Mouse (Mus musculus) heart, embryonic 16.5 days (tissue): ENCODE measurements around the gene Atf7. TPM values are rescaled to one million over a fixed set of nuclear protein-coding genes. Genes with fewer than 3 reads are reported as not detected.
A peak's percentile ranks its signal among the peaks of the same experiment; 100 is the strongest.

Source experiments
- ATAC-seq: fragments of 200-750 bp; cut with Nextera tagmentation; replicated peaks from 2 replicates; pipeline ENCODE4 v1.8.0; 2017; ENCODE audit warnings: moderate number of reproducible peaks; ENCODE audit not compliant: insufficient read depth, low FRiP score; ENCODE audit errors: extremely low read depth
- H3K27ac ChIP-seq: fragments of 300-500 bp; sonication (generic); 2 replicates; pipeline ENCODE4 v1.5.1; 2014; ENCODE audit warnings: mild to moderate bottlenecking, low read length, control low read depth, moderate library complexity
- H3K27me3 ChIP-seq: fragments of 300-500 bp; sonication (generic); 2 replicates; pipeline ENCODE4 v1.6.1; 2014; ENCODE audit warnings: low read length, mixed read lengths; ENCODE audit not compliant: control insufficient read depth, insufficient read depth
- H3K36me3 ChIP-seq: fragments of 300-500 bp; sonication (generic); 2 replicates; pipeline ENCODE4 v1.6.1; 2014; ENCODE audit not compliant: control insufficient read depth, insufficient read depth
- H3K4me1 ChIP-seq: fragments of 300-500 bp; sonication (generic); 2 replicates; pipeline ENCODE4 v1.6.1; 2014; ENCODE audit warnings: low read length, mixed read lengths; ENCODE audit not compliant: control insufficient read depth, insufficient read depth
- H3K4me2 ChIP-seq: fragments of 300-500 bp; sonication (generic); 2 replicates; pipeline ENCODE4 v1.6.1; 2014; ENCODE audit warnings: low read depth, mild to moderate bottlenecking, control low read depth, low read length
- H3K4me3 ChIP-seq: fragments of 300-500 bp; sonication (generic); 2 replicates; pipeline ENCODE4 v1.5.1; 2014; ENCODE audit warnings: mild to moderate bottlenecking, control low read depth, low read length
- H3K9ac ChIP-seq: fragments of 300-500 bp; sonication (generic); 2 replicates; pipeline ENCODE4 v1.6.1; 2014; ENCODE audit warnings: low read length, control low read depth
- H3K9me3 ChIP-seq: fragments of 300-500 bp; sonication (generic); replicated peaks from 2 replicates; pipeline ENCODE4 v1.6.1; 2016; ENCODE audit warnings: low read length; ENCODE audit not compliant: control insufficient read depth
- WGBS: fragments of 180-500 bp; shearing (Covaris S2); extraction: QIAGEN DNeasy Blood & Tissue Kit; methylation state at CpG from one replicate; pipeline ENCODE4 v1.1.7; 2014; 5-methylcytosine and 5-hydroxymethylcytosine counted together
- polyA plus RNA-seq: library from polyadenylated mRNA; unstranded; fragments of >200 nt; fragmentation: Nextera tagmentation; extraction: Ambion mirVana; gene quantifications from 2 replicates; pipeline ENCODE4 v1.2.1, GENCODE M21; 2015

Gene Atf7
- polyA plus RNA-seq, 1 experiment from 2014 or later: 27.7 TPM

DNA sequence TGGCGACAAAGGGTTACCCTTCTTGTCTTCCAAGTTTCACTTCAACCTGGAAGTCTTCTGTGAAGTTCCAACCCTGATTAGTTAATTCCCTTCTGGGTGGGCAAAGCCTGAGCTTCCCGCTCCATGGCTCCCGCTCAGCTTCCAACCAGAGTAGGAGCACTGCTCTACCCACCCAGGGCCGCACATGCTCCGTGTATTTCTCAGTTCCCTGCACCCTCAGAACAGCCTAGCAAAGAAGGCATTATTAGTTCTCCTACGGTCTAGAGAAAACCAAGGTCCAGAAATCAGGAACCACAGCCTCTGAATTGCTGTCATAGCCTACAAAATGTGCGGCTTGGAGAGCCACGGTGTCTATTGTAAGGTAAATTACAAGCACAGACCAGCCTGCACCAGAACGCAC, 115.2 kb downstream of the Atf7 start:
- Histone ChIP-seq H3K4me1 (peaks cover 22% of the 10 kb centered on the region), H3K27me3 (no peaks in the 10 kb centered on the region), H3K4me2 (peak overlapping the region; percentile 81), H3K9me3 (no peaks in the 10 kb centered on the region), H3K9ac (peak overlapping the region; percentile 72), H3K27ac (peak overlapping the region; percentile 84), H3K4me3 (peak overlapping the region; percentile 60), H3K36me3 (no peaks in the 10 kb centered on the region)
- ATAC-seq: peak; percentile 39; the same call in 1 of the 2 replicates
- WGBS: 6% methylated on average over 9 of the region's 9 CpGs

DNA sequence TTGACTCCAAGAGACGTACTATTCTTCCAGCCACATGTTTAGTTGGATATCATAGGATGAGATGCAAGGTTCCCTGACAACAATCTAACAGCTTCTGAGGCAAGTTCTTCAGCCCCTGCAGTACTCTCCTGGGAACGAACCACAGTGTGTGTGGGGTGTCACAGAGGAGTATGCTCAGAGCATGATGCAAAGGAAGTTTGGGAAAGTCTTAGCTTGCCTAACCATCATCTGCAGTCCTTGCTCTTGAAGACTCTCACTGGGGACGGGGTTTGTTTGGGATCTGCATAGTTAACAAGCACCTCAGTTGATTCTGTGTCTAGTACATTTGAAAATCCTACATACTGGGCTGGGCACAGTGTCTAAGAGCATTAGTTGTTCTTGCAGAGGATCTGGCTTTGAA, 116.9 kb downstream of the Atf7 start:
- H3K4me2 ChIP-seq: no peak overlapping the region
- H3K4me1 ChIP-seq: peaks cover 22% of the 10 kb centered on the region
- 82% methylated on average over 3 of the region's 3 CpGs for WGBS

DNA sequence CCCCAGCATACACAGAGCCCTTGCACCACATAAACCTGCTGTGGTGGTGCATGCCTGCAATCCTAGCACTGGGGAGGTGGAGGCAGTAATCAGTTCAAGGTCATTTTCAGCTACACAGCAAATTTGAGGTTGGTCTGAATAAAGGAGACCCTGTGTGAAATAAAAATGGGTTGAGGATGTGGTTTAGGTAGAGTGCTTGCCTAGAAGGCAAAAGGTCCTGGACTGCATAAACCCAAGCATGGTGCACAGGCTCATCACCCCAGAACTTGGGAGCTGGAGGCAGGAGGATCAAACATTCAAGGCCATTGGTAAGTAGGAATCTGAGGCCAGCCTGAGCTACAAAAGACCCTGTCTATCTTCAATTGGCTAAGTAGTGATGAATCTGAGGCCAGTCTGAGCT, 117.7 kb downstream of the Atf7 start:
- Histone ChIP-seq H3K4me2 (no peak overlapping the region), H3K27ac (no peak overlapping the region), H3K9ac (no peak overlapping the region), H3K4me1 (peaks cover 22% of the 10 kb centered on the region), H3K4me3 (no peak overlapping the region), H3K36me3 (peaks cover 18% of the 10 kb centered on the region), H3K27me3 (no peaks in the 10 kb centered on the region), H3K9me3 (no peaks in the 10 kb centered on the region)
- ATAC-seq: no peak

More for the DNA sequence above, 116.9 kb downstream of the Atf7 start:
- ATAC-seq: no peak
- Histone ChIP-seq H3K9me3 (no peaks in the 10 kb centered on the region), H3K27ac (no peak overlapping the region), H3K27me3 (no peaks in the 10 kb centered on the region), H3K9ac (no peak overlapping the region), H3K4me3 (no peak overlapping the region), H3K36me3 (peaks cover 14% of the 10 kb centered on the region)

DNA sequence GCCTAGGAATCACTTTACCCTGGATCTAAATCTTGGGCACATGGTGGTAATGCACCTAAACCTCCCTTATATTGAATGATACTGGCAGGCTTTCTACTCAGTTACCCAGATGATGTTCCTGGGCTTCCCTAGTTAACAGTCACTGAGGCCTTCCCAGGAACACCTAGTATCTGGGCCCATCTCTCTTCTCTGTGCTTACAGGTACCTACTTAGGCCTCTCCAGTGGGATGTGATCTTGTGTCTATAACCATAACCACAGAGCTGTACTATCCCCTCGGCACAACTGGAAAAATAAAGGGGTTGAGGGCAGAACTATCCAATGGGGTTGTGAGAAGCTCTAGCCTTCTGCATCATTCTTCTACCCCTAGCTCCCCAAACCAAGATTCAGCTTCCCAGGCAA, 118.4 kb downstream of the Atf7 start:
- no peaks in the 10 kb centered on the region for H3K9me3 ChIP-seq
- WGBS: 79% methylated on average over 1 of the region's 1 CpGs
- peaks cover 21% of the 10 kb centered on the region for H3K4me1 ChIP-seq
- no peak overlapping the region for H3K4me3 ChIP-seq
- no peak overlapping the region for H3K4me2 ChIP-seq
- no peaks in the 10 kb centered on the region for H3K27me3 ChIP-seq
- no peak overlapping the region for H3K9ac ChIP-seq
- H3K36me3 ChIP-seq: peaks cover 23% of the 10 kb centered on the region
- no peak overlapping the region for H3K27ac ChIP-seq
- ATAC-seq: no peak

DNA sequence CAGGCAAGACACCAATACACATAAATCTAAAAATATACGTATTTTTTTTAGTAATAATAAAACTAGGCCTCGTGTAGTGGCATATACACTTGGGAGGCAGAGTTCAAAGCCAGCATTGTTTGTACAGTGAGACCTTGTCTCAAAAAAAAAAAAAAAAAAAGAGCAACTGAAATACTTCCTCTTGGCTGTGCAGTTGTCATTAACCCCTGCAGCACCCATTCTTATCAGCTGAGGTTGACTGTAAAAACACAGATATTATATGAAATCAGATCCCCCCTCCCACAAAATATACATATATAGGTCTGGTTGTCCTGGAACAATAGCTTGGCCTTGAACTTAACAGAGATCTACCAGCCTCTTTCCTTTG, 118.8 kb downstream of the Atf7 start:
- H3K4me2 ChIP-seq: no peak overlapping the region
- WGBS: 36% methylated on average over 2 of the region's 2 CpGs
- H3K4me3 ChIP-seq: no peak overlapping the region
- no peak for ATAC-seq
- no peak overlapping the region for H3K9ac ChIP-seq
- H3K27me3 ChIP-seq: no peaks in the 10 kb centered on the region
- H3K9me3 ChIP-seq: no peaks in the 10 kb centered on the region
- no peak overlapping the region for H3K27ac ChIP-seq
- H3K4me1 ChIP-seq: peaks cover 20% of the 10 kb centered on the region
- H3K36me3 ChIP-seq: peaks cover 27% of the 10 kb centered on the region

DNA sequence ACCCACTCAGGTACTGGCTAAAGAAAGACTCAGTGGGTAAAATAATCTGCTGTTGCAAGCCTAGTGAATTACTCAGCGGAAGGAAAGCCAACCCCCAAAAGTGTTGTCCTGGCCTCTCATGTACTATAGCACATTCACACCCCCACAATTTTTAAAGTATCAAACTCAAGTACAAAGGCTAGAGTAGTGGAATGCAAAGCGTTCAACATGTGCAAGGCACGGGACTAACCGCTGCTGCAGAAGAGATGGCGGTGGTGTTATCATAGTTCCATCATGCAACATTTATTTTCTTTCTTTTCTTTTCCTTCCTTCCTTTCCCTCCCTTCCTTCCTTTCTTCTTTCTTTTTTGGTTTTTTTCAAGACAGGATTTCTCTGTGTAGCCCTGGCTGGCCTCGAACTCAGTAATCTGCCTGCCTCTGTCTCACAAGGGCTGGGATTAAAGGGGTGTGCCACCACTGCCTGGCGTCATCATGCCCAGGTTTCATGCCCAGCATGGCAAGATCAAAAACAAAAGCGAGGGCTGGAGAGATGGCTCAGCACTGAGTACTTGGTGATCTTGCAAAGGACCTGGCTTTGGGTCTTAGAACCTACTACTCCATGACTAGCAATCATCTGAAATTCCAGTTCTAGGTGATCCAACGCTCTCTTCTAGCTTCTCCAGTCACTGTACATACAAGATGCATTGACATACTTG, 119.3 kb downstream of the Atf7 start:
- no peak for ATAC-seq
- Histone ChIP-seq H3K9me3 (no peaks in the 10 kb centered on the region), H3K4me3 (no peak overlapping the region), H3K36me3 (peaks cover 33% of the 10 kb centered on the region), H3K9ac (no peak overlapping the region), H3K4me2 (no peak overlapping the region), H3K27ac (no peak overlapping the region), H3K27me3 (no peaks in the 10 kb centered on the region), H3K4me1 (peaks cover 18% of the 10 kb centered on the region)
- 68% methylated on average over 9 of the region's 9 CpGs for WGBS

DNA sequence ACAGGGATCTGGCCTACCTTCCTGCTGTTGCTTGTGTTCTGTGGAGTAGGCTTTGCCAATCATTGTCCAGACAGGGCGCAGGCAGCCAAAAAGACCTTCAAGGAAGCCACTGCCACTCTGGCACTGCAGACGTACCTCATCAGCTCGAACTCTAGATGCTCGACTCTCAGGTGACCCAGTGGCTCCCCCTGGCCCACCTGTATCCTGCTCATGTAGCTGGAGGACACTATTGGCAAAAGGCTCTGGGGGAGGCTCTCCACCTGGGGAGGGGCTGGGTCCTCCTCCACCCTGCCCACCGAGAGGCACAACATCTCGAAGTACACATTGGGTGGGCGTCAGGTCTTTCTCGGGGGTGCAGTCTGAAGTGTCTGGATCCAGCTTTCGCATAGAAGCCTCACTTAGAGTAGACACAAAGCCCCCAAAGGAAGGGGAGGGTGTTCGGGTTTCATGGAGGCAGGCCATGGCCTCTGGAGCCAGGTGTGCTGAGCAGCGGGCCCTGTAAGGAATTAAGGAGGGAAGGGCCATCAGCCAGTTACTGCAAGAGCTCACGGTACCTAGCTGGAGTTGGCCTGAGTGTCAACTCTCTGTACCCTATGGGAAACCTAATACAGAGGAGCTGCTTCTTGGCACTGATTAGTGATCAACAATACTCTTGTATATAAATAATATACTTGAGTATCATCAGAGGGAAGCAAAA, 120.0 kb downstream of the Atf7 start:
- H3K27me3 ChIP-seq: no peaks in the 10 kb centered on the region
- H3K9ac ChIP-seq: no peak overlapping the region
- ATAC-seq: no peak
- H3K36me3 ChIP-seq: peaks cover 40% of the 10 kb centered on the region
- H3K9me3 ChIP-seq: no peaks in the 10 kb centered on the region
- H3K27ac ChIP-seq: no peak overlapping the region
- H3K4me2 ChIP-seq: no peak overlapping the region
- 63% methylated on average over 12 of the region's 12 CpGs for WGBS
- H3K4me1 ChIP-seq: peaks cover 16% of the 10 kb centered on the region
- no peak overlapping the region for H3K4me3 ChIP-seq

DNA sequence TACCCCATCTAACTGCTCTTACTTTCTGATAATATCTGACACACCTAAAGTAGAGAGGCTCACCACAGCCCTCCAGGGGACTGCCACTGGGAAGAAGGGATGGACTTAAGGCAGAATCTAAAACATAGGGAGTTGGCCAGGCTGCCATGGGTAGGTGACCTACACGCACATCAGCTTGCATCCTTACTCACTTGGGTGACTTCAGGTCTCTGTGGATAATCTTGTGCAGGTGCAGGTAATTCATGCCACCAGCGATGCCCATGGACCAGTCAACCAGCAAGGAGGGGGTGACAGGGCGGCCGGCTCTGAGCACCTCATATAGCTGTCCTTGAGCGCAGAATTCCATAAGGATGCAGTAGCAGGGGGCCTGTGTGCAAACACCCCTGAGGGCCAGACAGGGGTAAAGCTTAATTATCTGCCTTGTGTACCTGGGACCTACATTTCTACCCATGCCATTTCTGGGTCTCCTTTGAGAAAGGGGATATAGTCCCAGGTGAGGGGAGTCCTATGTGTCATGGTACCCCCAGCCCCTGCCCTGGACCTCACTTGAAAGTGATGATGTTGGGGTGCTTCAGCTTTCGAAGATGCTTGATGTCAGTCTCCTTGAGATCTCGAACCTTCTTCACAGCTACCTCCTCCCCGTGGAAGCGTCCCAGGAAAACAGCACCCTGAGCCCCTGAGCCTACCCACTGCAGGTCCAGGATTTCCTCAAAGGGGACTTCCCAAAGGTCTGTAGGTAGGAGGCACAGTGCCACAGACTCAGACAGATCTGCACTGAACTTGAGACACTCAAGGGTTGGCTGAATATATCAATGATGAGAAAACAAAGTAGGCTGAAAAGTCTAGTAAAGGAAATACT, 121.1 kb downstream of the Atf7 start:
- H3K27me3 ChIP-seq: no peaks in the 10 kb centered on the region
- no peak overlapping the region for H3K9ac ChIP-seq
- no peak overlapping the region for H3K4me3 ChIP-seq
- no peak overlapping the region for H3K27ac ChIP-seq
- H3K9me3 ChIP-seq: no peaks in the 10 kb centered on the region
- H3K36me3 ChIP-seq: peaks cover 50% of the 10 kb centered on the region
- H3K4me1 ChIP-seq: peaks cover 5% of the 10 kb centered on the region
- H3K4me2 ChIP-seq: no peak overlapping the region
- WGBS: 86% methylated on average over 9 of the region's 9 CpGs
- no peak for ATAC-seq

DNA sequence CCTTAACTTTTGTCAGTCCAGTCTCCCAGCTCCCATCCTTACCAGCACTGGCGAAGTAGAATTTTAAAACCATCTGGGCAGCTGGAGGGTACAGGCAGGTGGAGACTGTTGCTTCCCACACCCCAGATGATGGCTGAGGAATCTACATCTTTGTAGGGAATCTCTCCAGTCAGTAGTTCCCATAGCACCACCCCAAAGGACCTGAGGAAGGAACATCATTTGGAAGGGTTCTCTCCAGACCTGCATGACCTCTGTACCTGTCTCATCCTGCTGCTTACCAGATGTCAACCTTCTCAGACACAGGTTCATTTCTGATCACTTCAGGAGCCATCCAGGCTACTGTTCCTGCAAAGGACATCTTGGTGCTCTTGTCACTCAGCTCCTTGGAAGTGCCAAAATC, 121.8 kb downstream of the Atf7 start, which contains the start of gene Gm10337:
TSS of gene Gm10337 (plus strand) at position 276 of the 400 bp plus-strand sequence.
- 100% methylated on average over 1 of the region's 1 CpGs for WGBS

More for the DNA sequence above, 121.8 kb downstream of the Atf7 start, which contains the start of gene Gm10337:
- Histone ChIP-seq H3K4me3 (no peak within 1 kb of the TSS), H3K27ac (no peak within 1 kb of the TSS), H3K36me3 (peaks cover 52% of the 10 kb centered on the region), H3K9me3 (no peaks in the 10 kb centered on the region), H3K4me2 (no peak within 1 kb of the TSS), H3K9ac (no peak within 1 kb of the TSS), H3K27me3 (no peaks in the 10 kb centered on the region), H3K4me1 (0 out of 2 replicates have a peak, but pooled peaks cover 4% of the 10 kb centered on the region)
- ATAC-seq: no peak
